Mouse (Mus musculus): ENCODE measurements around the gene Wdr62. TPM values are rescaled to one million over a fixed set of nuclear protein-coding genes. Genes with fewer than 3 reads are reported as not detected.

The Wdr62 gene
- polyA plus RNA-seq, 1 experiment from 2014 or later, result 24.4 TPM

DNA sequence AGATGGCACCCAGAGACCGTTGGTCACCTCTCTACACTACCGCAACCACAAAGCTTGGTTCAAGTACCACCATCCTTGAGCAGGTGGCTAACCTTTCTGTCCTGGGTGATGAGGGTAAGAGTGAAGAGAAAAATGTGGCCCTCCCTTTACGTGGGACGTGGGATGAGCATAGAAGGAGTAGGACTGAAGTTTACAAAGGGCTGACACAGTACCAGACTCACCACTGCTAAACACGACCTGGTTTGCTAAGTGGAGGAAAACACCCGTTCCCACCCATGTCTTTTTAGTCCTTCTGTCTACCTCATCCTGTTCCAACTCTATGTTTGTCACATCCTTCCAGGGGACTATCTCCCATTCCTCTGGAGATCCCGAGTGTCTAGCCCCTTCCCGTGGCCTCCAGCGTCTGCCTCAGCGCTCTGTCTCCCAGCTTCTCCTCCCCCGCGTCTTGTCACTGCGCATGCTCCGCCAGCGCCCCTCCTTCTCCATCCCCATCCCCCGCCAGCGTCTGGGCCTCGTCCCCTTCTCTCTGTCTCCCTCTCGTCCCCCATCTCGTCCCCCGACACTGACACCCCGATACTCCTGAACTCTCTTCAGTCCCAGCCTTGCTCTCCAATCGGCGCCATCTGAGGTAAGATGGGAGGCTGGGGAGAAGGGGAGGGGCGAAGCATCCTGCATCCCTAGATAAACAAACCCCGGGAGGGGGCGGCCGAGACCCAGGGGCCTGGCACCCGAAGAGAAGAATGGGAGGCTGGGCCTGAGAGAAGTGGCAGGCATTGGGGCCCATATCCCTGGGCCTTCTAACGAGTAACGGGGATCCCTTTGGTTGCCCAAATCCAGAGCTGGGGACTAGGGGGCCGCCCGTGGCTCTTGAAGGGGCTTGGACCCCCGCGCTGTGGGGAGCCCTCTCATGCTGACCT lies 11.3 kb upstream of the Wdr62 start, which contains the start of gene Clip3:
Clip3 (plus strand) TSS at position 514 of the 917 bp plus-strand sequence.
- Histone ChIP-seq H3K36me3 (ENCODE audit: inconsistent target) (no peaks in the 10 kb centered on the region), H3K79me2 (ENCODE audit: inconsistent target) (no peaks in the 10 kb centered on the region), H3K27ac (no peak within 1 kb of the TSS), H3K4me3 (ENCODE audit: inconsistent target) (no peak within 1 kb of the TSS)
- whole genome bisulfite sequencing (ENCODE audit: missing documents), result 16% methylated on average over 34 of the region's 35 CpGs

DNA sequence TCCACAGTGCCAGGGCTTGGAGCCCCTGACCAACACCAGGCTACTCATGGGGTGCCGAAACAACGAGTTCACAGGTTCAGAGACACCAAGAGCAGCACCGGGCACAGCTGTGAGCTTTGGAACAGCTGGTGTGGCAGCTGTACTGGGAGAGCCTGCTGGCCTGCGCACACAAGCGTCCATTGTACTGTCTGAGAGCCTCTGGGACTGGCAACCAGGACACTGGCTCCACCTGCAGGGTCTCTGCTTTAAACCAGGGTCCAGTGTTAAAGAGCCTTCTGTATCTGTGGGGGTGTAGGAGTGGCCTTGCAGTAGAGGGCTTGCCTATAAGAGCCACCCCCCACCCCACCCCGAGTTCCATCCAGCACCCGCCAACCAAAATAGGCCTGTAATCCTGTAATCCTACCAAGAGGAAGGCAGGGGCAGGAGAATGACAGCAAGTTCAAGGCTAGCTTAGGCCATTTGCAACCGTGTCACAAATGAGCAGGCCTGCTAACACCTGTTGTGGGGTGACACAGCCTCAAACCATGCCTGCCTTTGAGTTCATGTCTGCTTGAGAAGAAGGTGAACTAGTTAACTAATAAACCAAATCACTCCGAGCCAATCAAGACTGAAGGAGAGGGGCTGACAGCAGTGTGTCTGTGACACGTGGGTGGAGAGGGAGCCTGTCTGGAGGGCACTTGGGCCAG lies 9.6 kb upstream of the Wdr62 start:
- H3K36me3 ChIP-seq (ENCODE audit: inconsistent target), result no peaks in the 10 kb centered on the region
- no peaks in the 10 kb centered on the region for H3K79me2 ChIP-seq (ENCODE audit: inconsistent target)
- H3K4me3 ChIP-seq (ENCODE audit: inconsistent target), result no peak overlapping the region
- H3K27ac ChIP-seq, result no peak overlapping the region
- 88% methylated on average over 10 of the region's 10 CpGs for WGBS (ENCODE audit: missing documents)

DNA sequence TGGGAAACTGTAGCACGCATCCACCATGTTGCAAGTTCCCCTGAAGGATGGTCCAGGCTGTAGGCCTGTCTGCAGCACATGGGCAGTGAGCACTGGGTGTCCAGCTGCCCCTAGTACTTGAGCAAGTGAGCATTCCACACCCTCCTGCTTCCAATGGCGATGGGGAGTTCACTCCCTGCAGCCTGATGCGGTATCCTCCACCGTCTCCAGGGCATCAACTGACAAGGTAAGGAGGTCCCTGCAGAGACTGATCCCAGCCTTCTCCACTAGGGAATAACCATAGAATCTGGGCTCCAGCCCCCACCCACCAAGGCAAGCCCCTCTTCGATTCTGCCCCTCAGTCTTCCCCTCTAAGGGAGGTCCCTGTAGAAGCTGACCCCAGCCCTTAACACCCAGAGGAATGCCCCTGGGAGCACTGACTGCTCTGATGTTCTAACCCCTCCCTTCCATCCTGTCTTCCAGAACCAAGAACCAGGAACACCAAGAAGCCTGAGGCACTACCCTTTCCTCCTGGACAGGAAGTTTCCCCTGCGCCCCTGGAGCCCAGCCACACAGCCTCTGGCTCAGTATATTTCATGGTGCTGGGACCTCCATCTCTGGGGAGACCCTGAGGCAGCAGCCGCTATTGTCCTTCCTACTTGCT lies 9.0 kb upstream of the Wdr62 start:
- Histone ChIP-seq H3K4me3 (ENCODE audit: inconsistent target) (no peak overlapping the region), H3K36me3 (ENCODE audit: inconsistent target) (no peaks in the 10 kb centered on the region), H3K79me2 (ENCODE audit: inconsistent target) (no peaks in the 10 kb centered on the region), H3K27ac (no peak overlapping the region)
- WGBS (ENCODE audit: missing documents), result 89% methylated on average over 7 of the region's 7 CpGs

DNA sequence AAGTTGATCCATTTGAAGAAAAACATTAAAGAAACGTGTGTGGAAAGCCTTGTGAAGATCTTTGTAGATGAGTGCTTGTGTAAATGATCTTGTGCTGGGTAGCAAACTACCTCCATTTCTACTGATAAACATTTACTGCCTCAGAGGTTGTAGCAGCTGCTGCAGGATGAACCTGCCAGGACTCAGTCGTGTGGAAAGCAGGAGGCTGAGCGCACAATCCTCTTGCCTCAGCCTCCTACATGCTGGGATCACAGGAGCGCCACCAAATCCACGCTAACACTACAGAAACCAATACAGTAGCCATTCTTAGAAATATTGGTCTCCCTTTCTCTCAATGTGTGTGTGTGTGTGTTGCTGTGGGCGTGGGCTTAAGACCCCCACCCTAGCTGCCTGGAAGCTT lies 7.8 kb upstream of the Wdr62 start:
- Histone ChIP-seq H3K27ac (no peak overlapping the region), H3K79me2 (ENCODE audit: inconsistent target) (no peaks in the 10 kb centered on the region), H3K36me3 (ENCODE audit: inconsistent target) (no peaks in the 10 kb centered on the region), H3K4me3 (ENCODE audit: inconsistent target) (no peak overlapping the region)
- WGBS (ENCODE audit: missing documents), result 85% methylated on average over 4 of the region's 6 CpGs

DNA sequence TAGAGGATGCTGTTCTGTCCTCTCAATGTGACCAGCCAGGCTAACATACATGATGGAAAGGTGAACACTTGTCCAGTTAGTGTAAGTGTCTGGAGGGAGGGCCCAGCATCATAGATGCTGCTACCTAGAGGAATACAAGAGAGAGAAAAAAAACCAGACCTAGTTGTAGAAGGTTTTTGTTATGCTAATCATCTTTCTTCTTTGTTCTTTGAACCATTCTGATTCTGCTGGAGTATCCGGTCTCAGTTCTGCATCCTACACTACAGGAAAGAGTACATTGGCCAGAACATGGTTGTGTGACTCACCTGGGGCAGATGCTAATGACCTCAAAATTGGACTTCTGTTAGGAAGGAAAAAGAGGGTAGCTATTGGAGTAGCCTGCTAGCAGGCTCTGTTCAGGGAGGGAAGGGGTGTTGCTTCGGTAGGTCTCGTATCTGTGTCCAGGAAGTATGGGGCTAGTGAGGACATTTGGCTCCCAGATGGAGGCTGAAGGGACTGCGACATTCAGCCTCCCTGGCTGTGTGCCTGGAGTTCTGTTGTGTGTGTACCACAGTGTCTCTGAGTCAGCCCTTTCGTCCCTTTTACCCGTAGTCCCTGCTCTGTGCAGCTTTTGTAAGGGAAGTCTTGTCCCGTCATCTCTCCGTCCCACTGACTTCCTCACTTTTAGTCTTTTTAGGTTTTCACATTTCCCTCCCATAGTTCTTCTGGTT lies 6.6 kb upstream of the Wdr62 start:
- Histone ChIP-seq H3K36me3 (ENCODE audit: inconsistent target) (no peaks in the 10 kb centered on the region), H3K27ac (no peak overlapping the region), H3K4me3 (ENCODE audit: inconsistent target) (no peak overlapping the region), H3K79me2 (ENCODE audit: inconsistent target) (no peaks in the 10 kb centered on the region)
- WGBS (ENCODE audit: missing documents), result 49% methylated on average over 8 of the region's 8 CpGs

DNA sequence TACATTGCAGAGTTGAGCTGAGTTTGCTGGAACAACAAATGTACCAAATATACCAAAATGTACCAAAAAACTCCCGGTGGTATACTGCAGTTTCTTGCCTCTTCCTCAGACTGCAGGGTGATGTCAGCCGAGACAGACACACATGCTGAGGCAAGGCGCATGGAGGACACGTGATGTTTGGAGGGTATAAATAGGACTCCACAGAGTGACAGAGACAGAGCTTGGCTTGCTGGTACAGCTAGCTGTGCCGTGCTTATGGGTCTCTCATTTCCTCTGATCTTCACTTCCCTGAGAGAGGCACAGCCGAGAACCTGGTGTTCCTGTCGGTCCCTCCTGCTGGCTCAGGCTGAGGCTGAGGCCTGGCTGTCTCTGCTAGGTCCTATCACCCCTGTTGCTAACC lies 2.5 kb upstream of the Wdr62 start:
- Histone ChIP-seq H3K79me2 (ENCODE audit: inconsistent target) (peaks cover 14% of the 10 kb centered on the region), H3K4me3 (ENCODE audit: inconsistent target) (no peak overlapping the region), H3K36me3 (ENCODE audit: inconsistent target) (no peaks in the 10 kb centered on the region), H3K27ac (no peak overlapping the region)
- WGBS (ENCODE audit: missing documents), result 90% methylated on average over 7 of the region's 7 CpGs

DNA sequence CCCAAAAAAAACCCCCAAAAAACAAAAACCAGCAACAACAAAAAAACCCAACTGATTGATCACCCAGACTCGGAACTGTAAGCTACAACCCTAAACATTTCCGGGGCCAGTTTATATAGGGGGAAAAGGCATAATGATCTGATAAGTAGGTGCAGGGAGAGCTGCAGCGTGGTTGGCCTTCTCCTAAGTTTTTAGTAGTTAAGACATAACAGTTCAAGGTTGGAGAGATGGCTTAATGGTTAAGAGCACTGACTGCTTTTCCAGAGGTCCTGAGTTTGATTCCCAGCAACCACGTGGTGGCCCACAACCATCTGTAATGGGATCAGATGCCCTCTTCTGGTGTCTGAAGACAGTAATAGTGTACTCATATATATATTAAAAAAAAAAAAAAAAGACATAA lies 1.3 kb upstream of the Wdr62 start:
- WGBS (ENCODE audit: missing documents), result 97% methylated on average over 3 of the region's 4 CpGs
- H3K27ac ChIP-seq, result no peak overlapping the region
- no peak overlapping the region for H3K4me3 ChIP-seq (ENCODE audit: inconsistent target)
- H3K79me2 ChIP-seq (ENCODE audit: inconsistent target), result peaks cover 27% of the 10 kb centered on the region
- no peaks in the 10 kb centered on the region for H3K36me3 ChIP-seq (ENCODE audit: inconsistent target)

DNA sequence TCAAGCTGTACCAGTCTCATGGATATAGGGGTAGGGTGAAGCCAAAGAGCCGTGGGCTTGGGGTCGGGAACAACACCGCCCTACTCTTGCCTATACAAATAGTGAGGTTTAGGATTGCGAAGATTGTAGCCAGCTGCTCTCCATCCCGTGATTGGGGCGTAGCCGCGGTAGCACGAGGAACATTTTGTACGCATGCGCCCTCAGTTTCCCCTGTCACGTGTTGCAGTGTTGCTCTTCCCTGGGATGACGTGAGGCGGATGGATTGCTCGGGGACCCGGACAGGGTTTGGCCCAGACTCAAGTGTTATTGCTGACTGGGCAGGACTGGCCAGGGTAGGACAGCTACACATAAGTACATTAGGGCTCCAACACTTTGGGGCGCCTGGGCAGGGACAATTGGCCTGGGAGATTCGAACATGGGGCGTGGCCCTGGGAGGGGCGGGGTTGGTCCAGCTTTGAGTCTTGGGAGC lies 485 bp upstream of the Wdr62 start:
- no peaks in the 10 kb centered on the region for H3K36me3 ChIP-seq (ENCODE audit: inconsistent target)
- H3K4me3 ChIP-seq (ENCODE audit: inconsistent target), result peak overlapping the region; percentile 64
- peak overlapping the region; percentile 98 for H3K27ac ChIP-seq
- H3K79me2 ChIP-seq (ENCODE audit: inconsistent target), result peaks cover 35% of the 10 kb centered on the region
- 0% methylated on average over 20 of the region's 20 CpGs for WGBS (ENCODE audit: missing documents)

DNA sequence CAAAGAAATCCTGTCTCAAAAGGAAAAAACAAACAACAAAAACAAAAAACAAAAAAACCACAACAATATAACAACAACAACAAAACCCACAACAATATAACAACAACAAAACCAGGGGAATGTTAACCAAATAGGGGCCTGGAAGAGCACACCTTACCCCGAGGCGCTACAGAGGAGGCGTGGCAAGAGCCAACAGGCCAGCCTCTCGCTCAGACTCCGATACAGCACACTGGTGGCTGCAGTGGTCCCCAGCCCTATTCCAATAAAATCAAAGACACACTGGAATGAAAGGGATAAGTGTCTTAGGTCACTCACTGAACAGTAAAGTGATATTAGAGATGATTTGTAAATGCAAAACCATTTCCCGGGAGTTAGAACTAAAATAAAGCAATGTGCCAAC lies 683 bp downstream of the Wdr62 start:
- Histone ChIP-seq H3K27ac (peak overlapping the region; percentile 98), H3K4me3 (ENCODE audit: inconsistent target) (peak overlapping the region; percentile 64), H3K36me3 (ENCODE audit: inconsistent target) (no peaks in the 10 kb centered on the region), H3K79me2 (ENCODE audit: inconsistent target) (peaks cover 47% of the 10 kb centered on the region)
- WGBS (ENCODE audit: missing documents), result 3% methylated on average over 6 of the region's 6 CpGs

DNA sequence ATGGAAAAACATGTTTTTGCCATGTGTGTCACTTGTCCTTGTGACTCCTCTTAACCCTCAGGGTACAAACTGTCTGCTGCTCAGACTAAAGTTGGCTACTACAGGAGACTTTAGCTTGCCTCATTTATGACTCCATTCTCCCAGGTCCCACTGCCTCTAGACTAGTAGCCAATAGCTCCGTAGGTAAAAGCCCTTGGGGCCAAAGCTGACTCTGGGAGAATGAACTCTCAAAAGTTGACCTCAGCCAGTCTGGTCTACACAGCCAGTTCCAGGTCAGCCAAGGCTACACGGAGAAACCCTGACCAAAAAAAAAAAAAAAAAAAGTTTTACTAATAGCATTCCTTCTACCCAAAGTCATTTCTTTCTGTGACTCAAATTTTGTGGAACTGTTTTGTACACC lies 1.3 kb downstream of the Wdr62 start:
- Histone ChIP-seq H3K4me3 (ENCODE audit: inconsistent target) (peak overlapping the region; percentile 64), H3K79me2 (ENCODE audit: inconsistent target) (peaks cover 50% of the 10 kb centered on the region), H3K36me3 (ENCODE audit: inconsistent target) (no peaks in the 10 kb centered on the region), H3K27ac (peak overlapping the region; percentile 98)
- 39% methylated on average over 2 of the region's 2 CpGs for WGBS (ENCODE audit: missing documents)

DNA sequence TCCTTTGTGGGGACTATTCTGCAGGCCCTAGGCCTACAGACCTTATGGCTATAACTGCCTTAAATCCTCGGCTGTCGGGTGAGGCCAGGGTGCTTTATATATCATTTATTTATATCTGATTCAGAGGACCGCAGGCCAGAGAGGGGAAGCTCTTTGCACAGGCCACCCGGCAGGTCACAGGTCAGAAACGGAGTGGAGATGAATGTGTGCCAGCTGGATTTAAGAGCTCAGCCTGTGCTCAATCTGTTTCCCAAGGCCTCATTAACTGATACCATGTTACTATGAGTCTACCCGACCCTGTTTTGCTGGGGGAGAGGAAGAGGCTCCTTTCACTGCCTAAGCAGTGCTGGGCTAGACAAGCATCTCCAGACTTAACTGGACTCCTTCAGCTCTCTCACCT lies 5.8 kb downstream of the Wdr62 start:
- Histone ChIP-seq H3K4me3 (ENCODE audit: inconsistent target) (no peak overlapping the region), H3K36me3 (ENCODE audit: inconsistent target) (peaks cover 27% of the 10 kb centered on the region; the same call in 1 of the 2 replicates), H3K79me2 (ENCODE audit: inconsistent target) (peaks cover 50% of the 10 kb centered on the region), H3K27ac (no peak overlapping the region)
- 95% methylated on average over 6 of the region's 6 CpGs for WGBS (ENCODE audit: missing documents)

DNA sequence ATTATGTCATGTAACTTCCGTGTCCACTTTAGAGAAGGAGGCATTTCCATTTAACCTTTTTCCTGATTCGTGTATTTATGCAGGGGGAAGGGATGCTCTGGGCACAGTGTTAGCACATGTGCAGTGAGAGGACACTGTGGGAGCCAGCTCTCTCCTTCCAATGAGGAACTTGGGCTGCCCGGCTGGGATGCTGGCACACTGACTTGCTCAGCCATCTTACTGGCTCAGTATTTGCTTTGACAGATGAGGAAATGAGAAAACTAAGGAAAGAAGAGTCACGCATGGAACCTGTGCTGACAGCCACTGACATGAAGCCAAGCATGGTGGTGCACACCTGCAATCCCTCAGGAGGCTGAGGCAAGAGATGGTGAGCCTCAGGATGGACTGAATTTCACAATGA lies 10.6 kb downstream of the Wdr62 start:
- 86% methylated on average over 4 of the region's 4 CpGs for WGBS (ENCODE audit: missing documents)
- peaks cover 37% of the 10 kb centered on the region; the same call in 1 of the 2 replicates for H3K36me3 ChIP-seq (ENCODE audit: inconsistent target)
- H3K27ac ChIP-seq, result no peak overlapping the region
- H3K4me3 ChIP-seq (ENCODE audit: inconsistent target), result no peak overlapping the region
- peaks cover 4% of the 10 kb centered on the region; the same call in 1 of the 2 replicates for H3K79me2 ChIP-seq (ENCODE audit: inconsistent target)

DNA sequence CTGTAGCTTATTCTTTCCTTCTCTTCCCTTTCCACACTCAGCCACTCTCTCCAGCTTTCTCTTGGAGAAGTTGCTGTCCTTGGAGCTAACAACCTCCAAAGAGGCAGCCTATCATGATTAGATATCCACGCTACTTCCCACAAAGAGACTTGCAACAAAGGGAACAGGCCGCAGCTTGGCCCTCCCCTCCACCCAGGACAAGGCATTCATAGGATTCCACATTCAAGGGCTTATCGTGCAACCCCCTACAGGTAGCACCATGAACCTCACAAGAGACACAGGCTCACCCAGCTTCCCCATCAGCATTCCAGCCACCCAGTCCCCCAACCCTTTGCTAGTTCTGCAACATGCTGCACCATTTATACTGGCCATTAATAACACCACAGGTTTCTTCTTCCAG lies 13.4 kb downstream of the Wdr62 start:
- Histone ChIP-seq H3K79me2 (ENCODE audit: inconsistent target) (no peaks in the 10 kb centered on the region), H3K27ac (no peak overlapping the region), H3K4me3 (ENCODE audit: inconsistent target) (no peak overlapping the region), H3K36me3 (ENCODE audit: inconsistent target) (peaks cover 37% of the 10 kb centered on the region; the same call in 1 of the 2 replicates)
- WGBS (ENCODE audit: missing documents), result 87% methylated on average over 3 of the region's 3 CpGs

DNA sequence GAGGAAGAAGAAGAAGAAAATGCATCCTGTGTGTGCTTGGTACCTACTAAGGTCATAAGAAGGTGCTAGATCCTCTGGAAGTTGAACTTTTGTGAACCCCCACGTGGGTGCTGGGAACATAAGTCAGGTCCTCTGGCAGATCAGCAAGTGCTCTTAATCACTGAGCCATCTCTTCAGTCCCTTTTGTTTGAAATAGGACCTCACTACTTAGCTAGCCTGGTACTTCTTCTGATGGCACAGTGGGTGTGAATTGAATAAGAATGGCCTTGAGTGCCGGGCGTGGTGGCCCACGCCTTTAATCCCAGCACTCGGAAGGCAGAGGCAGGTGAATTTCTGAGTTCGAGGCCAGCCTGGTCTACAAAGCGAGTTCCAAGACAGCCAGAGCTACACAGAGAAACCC lies 14.3 kb downstream of the Wdr62 start:
- no peak overlapping the region for H3K4me3 ChIP-seq (ENCODE audit: inconsistent target)
- H3K27ac ChIP-seq, result no peak overlapping the region
- peaks cover 37% of the 10 kb centered on the region; the same call in 1 of the 2 replicates for H3K36me3 ChIP-seq (ENCODE audit: inconsistent target)
- no peaks in the 10 kb centered on the region for H3K79me2 ChIP-seq (ENCODE audit: inconsistent target)
- 89% methylated on average over 7 of the region's 7 CpGs for WGBS (ENCODE audit: missing documents)
